Mouse (Mus musculus): ENCODE data around the gene Klf5. TPM values are rescaled to one million over a fixed set of nuclear protein-coding genes. Genes with fewer than 3 reads are reported as not detected.
A peak's percentile ranks its signal among the peaks of the same experiment; 100 is the strongest.

Gene Klf5
- 77.7 and 232 TPM in 2 replicates for polyA plus RNA-seq (2012; rRNA removed)

- Histone ChIP-seq H3K4me1 (ENCODE audit: control insufficient read depth, insufficient read depth, insufficient read length, low read length) (no peaks in the 10 kb centered on the region; the same call in 1 of the 2 replicates), H3K4me3 (ENCODE audit: low read depth, low read length) (peak within 1 kb of the TSS; percentile 71), H3K36me3 (ENCODE audit: control insufficient read depth, insufficient read depth, low read length) (peaks cover 31% of the 10 kb centered on the region), H3K27ac (ENCODE audit: insufficient read depth, low read depth, low read length) (peak within 1 kb of the TSS; percentile 88), H3K27me3 (ENCODE audit: control insufficient read depth, insufficient read depth, low read length) (no peaks in the 10 kb centered on the region)
- WGBS, result 2% methylated on average over 65 of the region's 67 CpGs
- TF ChIP-seq POLR2A (IDR thresholded peaks at IDR 0.05; ENCODE audit: low read depth, low read length) (peak; percentile 98), CTCF (IDR thresholded peaks at IDR 0.05; ENCODE audit: extremely low read depth, insufficient read length, insufficient replicate concordance, low read depth, low read length) (no peak)
These were observed at the start of gene Klf5 for GRCm38 (mm10) chr14:99298385-99299021. Klf5 (plus strand) TSS chr14:99298691.

- 97% methylated on average over 12 of the region's 12 CpGs for WGBS
- Histone ChIP-seq H3K27ac (ENCODE audit: insufficient read depth, low read depth, low read length) (no peak overlapping the region), H3K36me3 (ENCODE audit: control insufficient read depth, insufficient read depth, low read length) (no peaks in the 10 kb centered on the region), H3K27me3 (ENCODE audit: control insufficient read depth, insufficient read depth, low read length) (no peaks in the 10 kb centered on the region), H3K4me1 (ENCODE audit: control insufficient read depth, insufficient read depth, insufficient read length, low read length) (no peaks in the 10 kb centered on the region), H3K4me3 (ENCODE audit: low read depth, low read length) (no peak overlapping the region)
- TF ChIP-seq POLR2A (IDR thresholded peaks at IDR 0.05; ENCODE audit: low read depth, low read length), result no peak
These were observed 36.5 kb upstream of the Klf5 start for GRCm38 (mm10) chr14:99262026-99262425.

GRCm38 (mm10) chr14:99263816-99264215, 34.7 kb upstream of the Klf5 start:
- H3K4me1 ChIP-seq (ENCODE audit: control insufficient read depth, insufficient read depth, insufficient read length, low read length), result no peaks in the 10 kb centered on the region
- H3K27ac ChIP-seq (ENCODE audit: insufficient read depth, low read depth, low read length), result no peak overlapping the region
- H3K36me3 ChIP-seq (ENCODE audit: control insufficient read depth, insufficient read depth, low read length), result no peaks in the 10 kb centered on the region
- TF ChIP-seq POLR2A (IDR thresholded peaks at IDR 0.05; ENCODE audit: low read depth, low read length), result no peak
- no peak for TF ChIP-seq CTCF (IDR thresholded peaks at IDR 0.05; ENCODE audit: extremely low read depth, insufficient read length, insufficient replicate concordance, low read depth, low read length)
- WGBS, result 91% methylated on average over 6 of the region's 6 CpGs
- H3K27me3 ChIP-seq (ENCODE audit: control insufficient read depth, insufficient read depth, low read length), result no peaks in the 10 kb centered on the region
- no peak overlapping the region for H3K4me3 ChIP-seq (ENCODE audit: low read depth, low read length)

- TF ChIP-seq POLR2A (IDR thresholded peaks at IDR 0.05; ENCODE audit: low read depth, low read length) (no peak), CTCF (IDR thresholded peaks at IDR 0.05; ENCODE audit: extremely low read depth, insufficient read length, insufficient replicate concordance, low read depth, low read length) (no peak)
- Histone ChIP-seq H3K27me3 (ENCODE audit: control insufficient read depth, insufficient read depth, low read length) (no peaks in the 10 kb centered on the region), H3K4me1 (ENCODE audit: control insufficient read depth, insufficient read depth, insufficient read length, low read length) (no peaks in the 10 kb centered on the region), H3K4me3 (ENCODE audit: low read depth, low read length) (no peak overlapping the region), H3K27ac (ENCODE audit: insufficient read depth, low read depth, low read length) (no peak overlapping the region), H3K36me3 (ENCODE audit: control insufficient read depth, insufficient read depth, low read length) (no peaks in the 10 kb centered on the region)
- WGBS, result 83% methylated on average over 14 of the region's 14 CpGs
These were observed 32.7 kb upstream of the Klf5 start for GRCm38 (mm10) chr14:99265791-99266190.

GRCm38 (mm10) chr14:99266749-99267148, 31.7 kb upstream of the Klf5 start:
- Histone ChIP-seq H3K27me3 (ENCODE audit: control insufficient read depth, insufficient read depth, low read length) (no peaks in the 10 kb centered on the region), H3K4me3 (ENCODE audit: low read depth, low read length) (no peak overlapping the region), H3K36me3 (ENCODE audit: control insufficient read depth, insufficient read depth, low read length) (no peaks in the 10 kb centered on the region), H3K4me1 (ENCODE audit: control insufficient read depth, insufficient read depth, insufficient read length, low read length) (no peaks in the 10 kb centered on the region), H3K27ac (ENCODE audit: insufficient read depth, low read depth, low read length) (no peak overlapping the region)
- WGBS, result 91% methylated on average over 5 of the region's 5 CpGs
- TF ChIP-seq POLR2A (IDR thresholded peaks at IDR 0.05; ENCODE audit: low read depth, low read length) (no peak), CTCF (IDR thresholded peaks at IDR 0.05; ENCODE audit: extremely low read depth, insufficient read length, insufficient replicate concordance, low read depth, low read length) (no peak)

- H3K36me3 ChIP-seq (ENCODE audit: control insufficient read depth, insufficient read depth, low read length), result no peaks in the 10 kb centered on the region
- H3K4me3 ChIP-seq (ENCODE audit: low read depth, low read length), result no peak overlapping the region
- no peaks in the 10 kb centered on the region for H3K27me3 ChIP-seq (ENCODE audit: control insufficient read depth, insufficient read depth, low read length)
- H3K4me1 ChIP-seq (ENCODE audit: control insufficient read depth, insufficient read depth, insufficient read length, low read length), result peaks cover 2% of the 10 kb centered on the region; the same call in 1 of the 2 replicates
- no peak overlapping the region for H3K27ac ChIP-seq (ENCODE audit: insufficient read depth, low read depth, low read length)
- TF ChIP-seq CTCF (IDR thresholded peaks at IDR 0.05; ENCODE audit: extremely low read depth, insufficient read length, insufficient replicate concordance, low read depth, low read length) (no peak), POLR2A (IDR thresholded peaks at IDR 0.05; ENCODE audit: low read depth, low read length) (no peak)
- 83% methylated on average over 2 of the region's 2 CpGs for WGBS
These were observed 24.4 kb upstream of the Klf5 start for GRCm38 (mm10) chr14:99274056-99274455.

GRCm38 (mm10) chr14:99275827-99276226, 22.7 kb upstream of the Klf5 start:
- Histone ChIP-seq H3K4me3 (ENCODE audit: low read depth, low read length) (no peak overlapping the region), H3K4me1 (ENCODE audit: control insufficient read depth, insufficient read depth, insufficient read length, low read length) (peaks cover 2% of the 10 kb centered on the region; the same call in 1 of the 2 replicates), H3K27me3 (ENCODE audit: control insufficient read depth, insufficient read depth, low read length) (no peaks in the 10 kb centered on the region), H3K27ac (ENCODE audit: insufficient read depth, low read depth, low read length) (no peak overlapping the region), H3K36me3 (ENCODE audit: control insufficient read depth, insufficient read depth, low read length) (no peaks in the 10 kb centered on the region)
- WGBS, result 30% methylated on average over 4 of the region's 4 CpGs
- TF ChIP-seq POLR2A (IDR thresholded peaks at IDR 0.05; ENCODE audit: low read depth, low read length) (no peak), CTCF (IDR thresholded peaks at IDR 0.05; ENCODE audit: extremely low read depth, insufficient read length, insufficient replicate concordance, low read depth, low read length) (no peak)
